Comparison of ENCODE assay signal across 13 mouse cellular contexts in the genomic region with DNA sequence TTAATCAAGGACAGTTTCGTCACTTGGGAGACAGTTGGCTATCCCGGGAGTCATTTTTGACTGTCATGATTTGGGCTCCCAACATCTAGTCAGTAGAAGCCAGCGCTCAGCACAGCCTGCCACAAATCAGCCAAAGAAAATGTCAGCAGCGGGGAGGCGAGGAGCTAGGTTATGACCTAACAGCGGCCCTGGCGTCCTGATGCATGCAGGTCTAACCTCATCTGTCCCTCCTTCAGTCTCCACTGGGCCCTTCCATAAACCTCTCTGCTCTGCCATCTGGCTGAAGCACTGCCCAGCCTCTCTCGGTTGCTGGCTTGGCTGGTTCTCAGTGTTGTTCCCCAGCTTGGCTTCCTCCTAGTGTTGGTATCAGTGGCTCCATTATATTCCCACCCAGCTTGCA. TPM values are rescaled to one million over a fixed set of nuclear protein-coding genes. Genes with fewer than 3 reads are reported as not detected.
DNase-seq lines count a peak whose midpoint lies in the region; TF ChIP-seq lines count a peak whose summit lies in the region.
"Had no signal": no experiment of that assay in that cellular context is flagged by ENCODE, and none has a peak within 500 bp of the region (broad histone marks: within the 10 kb centered on the region; RNA-seq: fewer than 3 reads in every experiment).

No protein-coding gene starts in this region.

- peaks cover 18% of the 10 kb centered on the region for H3K4me1 ChIP-seq in thymus, adult 2 months (replicated peaks; ENCODE audit: control insufficient read depth, insufficient read depth, low read length)

- no peak for TF ChIP-seq POLR2A in thymus, adult 2 months (IDR thresholded peaks at IDR 0.05; ENCODE audit: control insufficient read depth, extremely low read depth, insufficient read depth, low read length, poor library complexity)

- intact Hi-C loops in left cerebral cortex, postnatal 25 days (cut with DNase I): no loop called here
- intact Hi-C loops in left cerebral cortex, postnatal 36 days (cut with DNase I): no loop called here

- no peak overlapping the region for H3K4me3 ChIP-seq in thymus, adult 2 months (ENCODE audit: control insufficient read depth, insufficient read depth, low read length)
- H3K4me3 ChIP-seq: limb, embryonic 12.5 days; lung, embryonic 15.5 days had no signal

- no peaks in the 10 kb centered on the region for H3K27me3 ChIP-seq in thymus, adult 2 months (ENCODE audit: control insufficient read depth, insufficient read depth, low read length)
- H3K27me3 ChIP-seq: limb, embryonic 12.5 days; lung, embryonic 15.5 days had no signal

- H3K36me3 ChIP-seq in thymus, adult 2 months (ENCODE audit: control insufficient read depth, insufficient read depth, low read length): no peaks in the 10 kb centered on the region
- H3K36me3 ChIP-seq: limb, embryonic 12.5 days; lung, embryonic 15.5 days had no signal

- peak; percentile 64 to 70 for DNase-seq in cerebellum, postnatal 10 days
- DNase-seq in cerebellum, adult 8-10 months: no peak
- DNase-seq in left cerebral cortex, postnatal 25 days (ENCODE audit: low spot score in 2 of 2): peak; percentile 34 to 36
- DNase-seq in left cerebral cortex, postnatal 36 days (ENCODE audit: low spot score in 2 of 2): no peak
- peak; percentile 77 for DNase-seq in adrenal gland, postnatal 14 days
- peak; percentile 70 for DNase-seq in layer of hippocampus, adult 9-11 months
- DNase-seq in thymus, adult 2 months: no peak
- no peak for DNase-seq in frontal cortex, postnatal 10 days (ENCODE audit: low spot score in 2 of 2)
- DNase-seq: kidney, adult 11 months had no signal

- WGBS in thymus, adult 2 months: 90% methylated on average over 8 of the region's 8 CpGs

- no peak overlapping the region for H3K27ac ChIP-seq in thymus, adult 2 months (ENCODE audit: control insufficient read depth, insufficient read depth, low read length)
- H3K27ac ChIP-seq: limb, embryonic 12.5 days; lung, embryonic 15.5 days had no signal

- no peak for TF ChIP-seq CTCF in thymus, adult 2 months (IDR thresholded peaks at IDR 0.05; ENCODE audit: borderline replicate concordance, control insufficient read depth, extremely low read depth, insufficient read depth, low read length, poor library complexity)

RNA-seq across cellular contexts. Expression of gene Fdxr, which starts 5.4 kb away (rescaled TPM):
- total RNA-seq in left cerebral cortex, postnatal 25 days (2021): 10 to 100 TPM; 14.5 to 17.4 TPM
- 10 to 100 TPM; 14.2 to 22.5 TPM for total RNA-seq in left cerebral cortex, postnatal 36 days (2021)
- 592 and 605 TPM in 2 replicates for total RNA-seq in adrenal gland, postnatal 14 days (2021)
- polyA plus RNA-seq in thymus, adult 2 months (2012; rRNA removed): 31.8 and 36.3 TPM in 2 replicates

RNA-seq across cellular contexts. Expression of gene Fads6, which starts 15.2 kb away (rescaled TPM):
- 10 to 100 TPM in 1 of 2 experiments, 1 to 10 TPM in 1; 9.5 to 10.8 TPM for total RNA-seq in left cerebral cortex, postnatal 25 days (2021)
- 10 to 100 TPM; 12.7 to 13.0 TPM for total RNA-seq in left cerebral cortex, postnatal 36 days (2021)
- total RNA-seq in adrenal gland, postnatal 14 days (2021): 18.4 and 21.2 TPM in 2 replicates
- polyA plus RNA-seq in thymus, adult 2 months (2012; rRNA removed): 1.6 and 2.1 TPM in 2 replicates

RNA-seq across cellular contexts. Expression of gene Grin2c, which starts 15.3 kb away (rescaled TPM):
- 10 to 100 TPM; 41.0 to 42.0 TPM for total RNA-seq in left cerebral cortex, postnatal 25 days (2021)
- 10 to 100 TPM; 38.6 to 42.5 TPM for total RNA-seq in left cerebral cortex, postnatal 36 days (2021)
- total RNA-seq in adrenal gland, postnatal 14 days (2021): 0.90 and 0.96 TPM in 2 replicates
- polyA plus RNA-seq in thymus, adult 2 months (2012; rRNA removed): 6.5 and 7.1 TPM in 2 replicates

RNA-seq across cellular contexts. Expression of gene Otop2, which starts 24.7 kb away (rescaled TPM):
- under 1 TPM; 0.62 to 0.96 TPM for total RNA-seq in left cerebral cortex, postnatal 25 days (2021)
- 1 to 10 TPM; 1.1 to 2.1 TPM for total RNA-seq in left cerebral cortex, postnatal 36 days (2021)
- total RNA-seq in adrenal gland, postnatal 14 days (2021): not detected in 2 replicates
- 0.26 and 0.32 TPM in 2 replicates for polyA plus RNA-seq in thymus, adult 2 months (2012; rRNA removed)
- polyA plus RNA-seq: embryonic facial prominence, embryonic 11.5 days; limb, embryonic 12.5 days; lung, embryonic 15.5 days; neural tube, embryonic 11.5 days had no signal

RNA-seq across cellular contexts. Expression of gene Ush1g, which starts 39.5 kb away (rescaled TPM):
- total RNA-seq in left cerebral cortex, postnatal 25 days (2021): under 1 TPM; 0.18 to 0.28 TPM
- total RNA-seq in left cerebral cortex, postnatal 36 days (2021): under 1 TPM; 0.39 to 0.49 TPM
- 0.33 and 0.38 TPM in 2 replicates for total RNA-seq in adrenal gland, postnatal 14 days (2021)
- 0.05 and 0.11 TPM in 2 replicates for polyA plus RNA-seq in thymus, adult 2 months (2012; rRNA removed)
- polyA plus RNA-seq: embryonic facial prominence, embryonic 11.5 days; limb, embryonic 12.5 days; lung, embryonic 15.5 days; neural tube, embryonic 11.5 days had no signal

Comparison
In these comparisons a context has a peak if more than half of its experiments do, and no peak if none do; other contexts are left out.
1. DNase-seq: peak in cerebellum, postnatal 10 days (2 of 2), left cerebral cortex, postnatal 25 days (2 of 2), adrenal gland, postnatal 14 days (single experiment) and layer of hippocampus, adult 9-11 months (single experiment); none in cerebellum, adult 8-10 months (single experiment), left cerebral cortex, postnatal 36 days (0 of 2), thymus, adult 2 months (single experiment) and frontal cortex, postnatal 10 days (0 of 2).
2. RNA of gene Fdxr, which starts 5.4 kb away (total RNA-seq): 592 to 605 TPM in adrenal gland, postnatal 14 days; 14.2 to 22.5 TPM in left cerebral cortex, postnatal 36 days and 14.5 to 17.4 TPM in left cerebral cortex, postnatal 25 days; every median in the first group is over 10 times any median in the second.
3. RNA of gene Grin2c, which starts 15.3 kb away (total RNA-seq): 38.6 to 42.5 TPM in left cerebral cortex, postnatal 36 days and 41.0 to 42.0 TPM in left cerebral cortex, postnatal 25 days; 0.90 to 0.96 TPM in adrenal gland, postnatal 14 days; every median in the first group is over 10 times any median in the second.